In genomic region chr3:144719901-144720747, GRCm38 (mm10) we compare ENCODE assay signal across 8 mouse cellular contexts. TPM values are rescaled to one million over a fixed set of nuclear protein-coding genes. Genes with fewer than 3 reads are reported as not detected.
DNase-seq lines count a peak whose midpoint lies in the region; ATAC-seq lines count a peak whose summit lies in the region.

Sh3glb1 (minus strand) TSS chr3:144720335.

- no peaks in the 10 kb centered on the region for H3K27me3 ChIP-seq in forebrain, embryonic 11.5 days (ENCODE audit: control insufficient read depth, insufficient read depth, low read length)
- no peaks in the 10 kb centered on the region for H3K27me3 ChIP-seq in heart, embryonic 16.5 days (ENCODE audit: control insufficient read depth, insufficient read depth, low read length)
- no peaks in the 10 kb centered on the region for H3K27me3 ChIP-seq in liver, embryonic 15.5 days
- no peaks in the 10 kb centered on the region for H3K27me3 ChIP-seq in neural tube, embryonic 12.5 days (replicated peaks)

- WGBS in forebrain, embryonic 11.5 days = under 1% methylated on average over 74 of the region's 98 CpGs
- under 1% methylated on average over 67 of the region's 98 CpGs for whole genome bisulfite sequencing in heart, embryonic 16.5 days
- WGBS in liver, embryonic 15.5 days (ENCODE audit: insufficient replicate concordance) = under 1% methylated on average over 91 of the region's 98 CpGs
- WGBS in neural tube, embryonic 12.5 days = under 1% methylated on average over 83 of the region's 98 CpGs

- no peaks in the 10 kb centered on the region for H3K36me3 ChIP-seq in forebrain, embryonic 11.5 days (ENCODE audit: control insufficient read depth, insufficient read depth, low read length)
- no peaks in the 10 kb centered on the region for H3K36me3 ChIP-seq in heart, embryonic 16.5 days (ENCODE audit: control insufficient read depth, insufficient read depth)
- H3K36me3 ChIP-seq in liver, embryonic 15.5 days (replicated peaks) = no peaks in the 10 kb centered on the region
- H3K36me3 ChIP-seq in neural tube, embryonic 12.5 days = no peaks in the 10 kb centered on the region

- peak; percentile 93 for ATAC-seq in forebrain, embryonic 11.5 days (replicated peaks; ENCODE audit: low FRiP score)
- peak; percentile 90 for ATAC-seq in heart, embryonic 16.5 days (replicated peaks; ENCODE audit: extremely low read depth, insufficient read depth, low FRiP score)
- ATAC-seq in liver, embryonic 15.5 days (ENCODE audit: insufficient read depth) = peak; percentile 87
- peak; percentile 93 for ATAC-seq in neural tube, embryonic 12.5 days (ENCODE audit: low FRiP score, low read depth)

- peaks cover 3% of the 10 kb centered on the region; the same call in 1 of the 2 replicates for H3K4me1 ChIP-seq in forebrain, embryonic 11.5 days (replicated peaks; ENCODE audit: control insufficient read depth, insufficient read depth, low read length)
- peaks cover 32% of the 10 kb centered on the region for H3K4me1 ChIP-seq in heart, embryonic 16.5 days (ENCODE audit: control insufficient read depth, insufficient read depth, low read length)
- peaks cover 43% of the 10 kb centered on the region for H3K4me1 ChIP-seq in liver, embryonic 15.5 days (replicated peaks)
- H3K4me1 ChIP-seq in neural tube, embryonic 12.5 days = peaks cover 22% of the 10 kb centered on the region

- peak within 1 kb of the TSS; percentile 86 for H3K4me3 ChIP-seq in forebrain, embryonic 11.5 days (ENCODE audit: low read depth, low read length)
- peak within 1 kb of the TSS; percentile 93 for H3K4me3 ChIP-seq in heart, embryonic 16.5 days (ENCODE audit: low read length)
- H3K4me3 ChIP-seq in liver, embryonic 15.5 days (replicated peaks) = peak within 1 kb of the TSS; percentile 73
- H3K4me3 ChIP-seq in neural tube, embryonic 12.5 days = peak within 1 kb of the TSS; percentile 91

- peak within 1 kb of the TSS; percentile 82 for H3K9ac ChIP-seq in forebrain, embryonic 11.5 days (ENCODE audit: low read length)
- peak within 1 kb of the TSS; percentile 94 for H3K9ac ChIP-seq in heart, embryonic 16.5 days (ENCODE audit: low read length)
- peak within 1 kb of the TSS; percentile 87 for H3K9ac ChIP-seq in liver, embryonic 15.5 days
- peak within 1 kb of the TSS; percentile 93 for H3K9ac ChIP-seq in neural tube, embryonic 12.5 days

- peak within 1 kb of the TSS; percentile 98 for H3K27ac ChIP-seq in forebrain, embryonic 11.5 days (ENCODE audit: low read depth, low read length)
- H3K27ac ChIP-seq in heart, embryonic 16.5 days (ENCODE audit: low read length) = peak within 1 kb of the TSS; percentile 99
- H3K27ac ChIP-seq in liver, embryonic 15.5 days (replicated peaks) = peak within 1 kb of the TSS; percentile 100
- H3K27ac ChIP-seq in neural tube, embryonic 12.5 days = peak within 1 kb of the TSS; percentile 96

- peak; percentile 98 to 99 for DNase-seq in CD8-positive naive resting alpha-beta T cell, adult 2 months (ENCODE audit: low read depth in 2 of 2, low spot score in 2 of 2)
- peak; percentile 79 for DNase-seq in c-Kit-positive CD71-negative TER-119-negative erythroid progenitor cells, embryonic 14.5 days (ENCODE audit: low read depth)
- peak; percentile 98 for DNase-seq in forebrain, embryonic 11.5 days (ENCODE audit: low spot score)
- peak; percentile 94 to 99 for DNase-seq in kidney, postnatal 36 days
- DNase-seq in telencephalon, adult 2 months (ENCODE audit: low read depth, low spot score) = peak; percentile 74

- peak within 1 kb of the TSS; percentile 67 for H3K4me2 ChIP-seq in forebrain, embryonic 11.5 days (ENCODE audit: low read depth, low read length, severe bottlenecking)
- H3K4me2 ChIP-seq in heart, embryonic 16.5 days (ENCODE audit: low read depth, low read length) = peak within 1 kb of the TSS; percentile 73
- H3K4me2 ChIP-seq in liver, embryonic 15.5 days = peak within 1 kb of the TSS; percentile 74
- peak within 1 kb of the TSS; percentile 67 for H3K4me2 ChIP-seq in neural tube, embryonic 12.5 days (replicated peaks)

- no peaks in the 10 kb centered on the region for H3K9me3 ChIP-seq in forebrain, embryonic 11.5 days (ENCODE audit: control insufficient read depth, low read length)
- H3K9me3 ChIP-seq in heart, embryonic 16.5 days (replicated peaks; ENCODE audit: control insufficient read depth, low read length) = no peaks in the 10 kb centered on the region
- no peaks in the 10 kb centered on the region for H3K9me3 ChIP-seq in liver, embryonic 15.5 days (replicated peaks)
- no peaks in the 10 kb centered on the region for H3K9me3 ChIP-seq in neural tube, embryonic 12.5 days

RNA-seq across cellular contexts. Expression of gene Sh3glb1, which starts in this region (rescaled TPM):
- 80.0 and 82.3 TPM in 2 replicates for polyA plus RNA-seq in forebrain, embryonic 11.5 days (2014; fragmentation: Nextera tagmentation; extraction: Ambion mirVana)
- polyA plus RNA-seq in heart, embryonic 16.5 days (2015; fragmentation: Nextera tagmentation; extraction: Ambion mirVana) = 144 and 148 TPM in 2 replicates
- 79.7 and 86.7 TPM in 2 replicates for polyA plus RNA-seq in liver, embryonic 15.5 days (2015; fragmentation: Nextera tagmentation; extraction: Ambion mirVana)
- polyA plus RNA-seq in neural tube, embryonic 12.5 days (2016; fragmentation: Nextera tagmentation; extraction: Ambion mirVana) = 124 TPM in 2 replicates

Comparison
In these comparisons a context has a peak if more than half of its experiments do, and no peak if none do; other contexts are left out.
1. Peak in every context shown above with its lines: DNase-seq, ATAC-seq, H3K4me3 ChIP-seq and H3K27ac ChIP-seq.